Mouse (Mus musculus): ENCODE results near the gene Adgrf5. TPM values are rescaled to one million over a fixed set of nuclear protein-coding genes. Genes with fewer than 3 reads are reported as not detected.

The Adgrf5 gene
- polyA plus RNA-seq, 1 experiment from 2014 or later, result 51.1 TPM

- H3K27me3 ChIP-seq (replicated peaks; ENCODE audit: insufficient read depth, low read length), result no peaks in the 10 kb centered on the region
- H3K4me2 ChIP-seq (replicated peaks; ENCODE audit: low read depth, low read length), result no peak overlapping the region
- DNase-seq (ENCODE audit: low spot score), result no peak
- ATAC-seq, result no peak
- no peak overlapping the region for H3K9ac ChIP-seq (replicated peaks; ENCODE audit: low read depth)
- H3K9me3 ChIP-seq (ENCODE audit: low read length), result no peaks in the 10 kb centered on the region
- no peaks in the 10 kb centered on the region for H3K36me3 ChIP-seq (ENCODE audit: insufficient read depth, low read length)
- TF ChIP-seq CTCF (IDR thresholded peaks at IDR 0.05) (no peak), EP300 (IDR thresholded peaks at IDR 0.05) (no peak)
- WGBS, result 89% methylated on average over 5 of the region's 5 CpGs
- no peaks in the 10 kb centered on the region; the same call in 1 of the 2 replicates for H3K4me1 ChIP-seq (ENCODE audit: insufficient read depth, low read depth, low read length)
- H3K27ac ChIP-seq (ENCODE audit: low read length), result no peak overlapping the region
- no peak overlapping the region for H3K4me3 ChIP-seq (ENCODE audit: low read depth, low read length)
Measured at GRCm38 (mm10) chr17:43386331-43386730, 26.1 kb downstream of the Adgrf5 start.

GRCm38 (mm10) chr17:43387171-43387570 lies 26.9 kb downstream of the Adgrf5 start:
- H3K36me3 ChIP-seq (ENCODE audit: insufficient read depth, low read length), result no peaks in the 10 kb centered on the region
- H3K27me3 ChIP-seq (replicated peaks; ENCODE audit: insufficient read depth, low read length), result no peaks in the 10 kb centered on the region
- DNase-seq (ENCODE audit: low spot score) (no peak), ATAC-seq (no peak)
- no peak overlapping the region for H3K4me3 ChIP-seq (ENCODE audit: low read depth, low read length)
- no peak overlapping the region for H3K4me2 ChIP-seq (replicated peaks; ENCODE audit: low read depth, low read length)
- no peak overlapping the region for H3K27ac ChIP-seq (ENCODE audit: low read length)
- TF ChIP-seq CTCF (IDR thresholded peaks at IDR 0.05) (no peak), EP300 (IDR thresholded peaks at IDR 0.05) (no peak)
- H3K9me3 ChIP-seq (ENCODE audit: low read length), result no peaks in the 10 kb centered on the region
- H3K4me1 ChIP-seq (ENCODE audit: insufficient read depth, low read depth, low read length), result no peaks in the 10 kb centered on the region; the same call in 1 of the 2 replicates
- H3K9ac ChIP-seq (replicated peaks; ENCODE audit: low read depth), result no peak overlapping the region
- WGBS, result 43% methylated on average over 3 of the region's 3 CpGs

- peak overlapping the region; percentile 55 for H3K9ac ChIP-seq (replicated peaks; ENCODE audit: low read depth)
- peak overlapping the region; percentile 86 for H3K27ac ChIP-seq (ENCODE audit: low read length)
- DNase-seq (ENCODE audit: low spot score), result peak; percentile 83
- H3K9me3 ChIP-seq (ENCODE audit: low read length), result no peaks in the 10 kb centered on the region
- no peaks in the 10 kb centered on the region for H3K36me3 ChIP-seq (ENCODE audit: insufficient read depth, low read length)
- no peaks in the 10 kb centered on the region for H3K27me3 ChIP-seq (replicated peaks; ENCODE audit: insufficient read depth, low read length)
- H3K4me1 ChIP-seq (ENCODE audit: insufficient read depth, low read depth, low read length), result no peaks in the 10 kb centered on the region; the same call in 1 of the 2 replicates
- peak; percentile 67 for TF ChIP-seq EP300 (IDR thresholded peaks at IDR 0.05)
- no peak for TF ChIP-seq CTCF (IDR thresholded peaks at IDR 0.05)
- WGBS, result 55% methylated on average over 11 of the region's 11 CpGs
- H3K4me3 ChIP-seq (ENCODE audit: low read depth, low read length), result peak overlapping the region; percentile 45
- peak overlapping the region; percentile 53 for H3K4me2 ChIP-seq (replicated peaks; ENCODE audit: low read depth, low read length)
- ATAC-seq, result peak; percentile 86
Measured at GRCm38 (mm10) chr17:43389256-43389655, 29.0 kb downstream of the Adgrf5 start.

GRCm38 (mm10) chr17:43392191-43392590 lies 31.9 kb downstream of the Adgrf5 start:
- Histone ChIP-seq H3K4me3 (ENCODE audit: low read depth, low read length) (peak overlapping the region; percentile 11), H3K27me3 (replicated peaks; ENCODE audit: insufficient read depth, low read length) (no peaks in the 10 kb centered on the region), H3K9me3 (ENCODE audit: low read length) (no peaks in the 10 kb centered on the region), H3K27ac (ENCODE audit: low read length) (peak overlapping the region; percentile 57; the same call in 1 of the 2 replicates), H3K36me3 (ENCODE audit: insufficient read depth, low read length) (no peaks in the 10 kb centered on the region), H3K4me1 (ENCODE audit: insufficient read depth, low read depth, low read length) (no peaks in the 10 kb centered on the region; the same call in 1 of the 2 replicates), H3K9ac (replicated peaks; ENCODE audit: low read depth) (no peak overlapping the region), H3K4me2 (replicated peaks; ENCODE audit: low read depth, low read length) (peak overlapping the region; percentile 53; the same call in 1 of the 2 replicates)
- DNase-seq (ENCODE audit: low spot score) (peak; percentile 25), ATAC-seq (no peak)
- TF ChIP-seq CTCF (IDR thresholded peaks at IDR 0.05) (no peak), EP300 (IDR thresholded peaks at IDR 0.05) (peak; percentile 72)
- 55% methylated on average over 9 of the region's 9 CpGs for WGBS

GRCm38 (mm10) chr17:43393669-43394068 lies 33.4 kb downstream of the Adgrf5 start:
- no peak for ATAC-seq
- Histone ChIP-seq H3K27me3 (replicated peaks; ENCODE audit: insufficient read depth, low read length) (no peaks in the 10 kb centered on the region), H3K36me3 (ENCODE audit: insufficient read depth, low read length) (no peaks in the 10 kb centered on the region), H3K27ac (ENCODE audit: low read length) (no peak overlapping the region), H3K4me2 (replicated peaks; ENCODE audit: low read depth, low read length) (no peak overlapping the region), H3K9ac (replicated peaks; ENCODE audit: low read depth) (no peak overlapping the region), H3K4me3 (ENCODE audit: low read depth, low read length) (no peak overlapping the region), H3K4me1 (ENCODE audit: insufficient read depth, low read depth, low read length) (no peaks in the 10 kb centered on the region; the same call in 1 of the 2 replicates), H3K9me3 (ENCODE audit: low read length) (no peaks in the 10 kb centered on the region)
- DNase-seq (ENCODE audit: low spot score), result no peak
- no peak for TF ChIP-seq EP300 (IDR thresholded peaks at IDR 0.05)
- TF ChIP-seq CTCF (IDR thresholded peaks at IDR 0.05), result no peak
- WGBS, result 85% methylated on average over 8 of the region's 8 CpGs

GRCm38 (mm10) chr17:43395400-43396258 lies 35.4 kb downstream of the Adgrf5 start:
- H3K9ac ChIP-seq (replicated peaks; ENCODE audit: low read depth), result no peak overlapping the region
- H3K9me3 ChIP-seq (ENCODE audit: low read length), result no peaks in the 10 kb centered on the region
- TF ChIP-seq EP300 (IDR thresholded peaks at IDR 0.05) (peak; percentile 94), CTCF (IDR thresholded peaks at IDR 0.05) (no peak)
- H3K27me3 ChIP-seq (replicated peaks; ENCODE audit: insufficient read depth, low read length), result no peaks in the 10 kb centered on the region
- no peak overlapping the region for H3K4me3 ChIP-seq (ENCODE audit: low read depth, low read length)
- H3K36me3 ChIP-seq (ENCODE audit: insufficient read depth, low read length), result no peaks in the 10 kb centered on the region
- 42% methylated on average over 12 of the region's 12 CpGs for WGBS
- H3K4me1 ChIP-seq (ENCODE audit: insufficient read depth, low read depth, low read length), result peaks cover 7% of the 10 kb centered on the region; the same call in 1 of the 2 replicates
- peak; percentile 84 for ATAC-seq
- H3K27ac ChIP-seq (ENCODE audit: low read length), result peak overlapping the region; percentile 27; the same call in 1 of the 2 replicates
- peak; percentile 73 for DNase-seq (ENCODE audit: low spot score)
- H3K4me2 ChIP-seq (replicated peaks; ENCODE audit: low read depth, low read length), result no peak overlapping the region
